Mouse (Mus musculus) E14TG2a.4 (cell line): ENCODE measurements at regions not wholly inside any gene's neighbourhood (a gene's known extent, or its start where the extent isn't known, plus 50 kb on each side); places are given as distances from the start of the nearest gene placed in this dataset.
A peak's percentile ranks its signal among the peaks of the same experiment; 100 is the strongest.

ENCODE experiments used
- H3K27me3 ChIP-seq: 2 replicates; pipeline ENCODE4 v1.6.1; 2014; ENCODE audit warnings: low read length, control low read depth; ENCODE audit not compliant: insufficient read depth
- H3K36me3 ChIP-seq: 2 replicates; pipeline ENCODE4 v1.6.1; 2014; ENCODE audit warnings: low read length, control low read depth; ENCODE audit not compliant: insufficient read depth
- H3K4me1 ChIP-seq: replicated peaks from 2 replicates; pipeline ENCODE4 v1.6.1; 2014; ENCODE audit warnings: low read depth, low read length, control low read depth
- H3K4me3 ChIP-seq: replicated peaks from 2 replicates; pipeline ENCODE4 v1.5.1; 2014; ENCODE audit warnings: mild to moderate bottlenecking, low read length
- H3K9me3 ChIP-seq: 2 replicates; pipeline ENCODE4 v1.6.1; 2014; ENCODE audit warnings: low read length, control low read depth
- CTCF ChIP-seq: conservative IDR thresholded peaks from 2 replicates; pipeline ENCODE4 v1.5.1; 2014; ENCODE audit warnings: low read length
- NANOG ChIP-seq: IDR thresholded peaks from 2 replicates; pipeline ENCODE4 v1.6.1; 2014; ENCODE audit warnings: borderline replicate concordance, low read length, mixed read lengths
- POU5F1 ChIP-seq: IDR thresholded peaks from 2 replicates; pipeline ENCODE4 v1.6.1; 2014; ENCODE audit warnings: low read length, borderline replicate concordance

DNA sequence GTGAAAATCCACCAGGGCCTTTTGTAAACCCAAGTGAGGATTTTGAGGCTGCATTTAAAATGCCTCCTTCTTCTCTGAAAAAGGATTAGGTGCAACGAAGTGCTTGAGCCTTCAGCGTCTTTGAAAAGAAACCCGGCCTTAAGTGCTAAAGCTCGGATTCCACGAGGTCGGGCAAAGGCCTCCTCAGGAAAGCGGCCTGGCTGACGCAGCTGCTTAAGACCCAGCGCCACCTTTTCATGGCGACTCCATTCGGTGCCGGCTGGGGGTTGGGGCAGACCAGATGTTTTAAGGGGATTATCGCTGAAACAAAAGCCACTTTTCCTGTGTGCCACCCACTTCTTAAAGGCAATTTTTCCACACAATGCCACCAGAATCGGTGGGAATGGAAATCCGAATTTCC lies 61.6 kb upstream of the 4932438H23Rik start:
- no peak for TF ChIP-seq CTCF
- TF ChIP-seq NANOG: no peak
- no peak for TF ChIP-seq POU5F1
- Histone ChIP-seq H3K9me3 (no peaks in the 10 kb centered on the region), H3K4me3 (no peak overlapping the region), H3K36me3 (no peaks in the 10 kb centered on the region), H3K27me3 (peaks cover 7% of the 10 kb centered on the region; the same call in 1 of the 2 replicates), H3K4me1 (no peaks in the 10 kb centered on the region)

DNA sequence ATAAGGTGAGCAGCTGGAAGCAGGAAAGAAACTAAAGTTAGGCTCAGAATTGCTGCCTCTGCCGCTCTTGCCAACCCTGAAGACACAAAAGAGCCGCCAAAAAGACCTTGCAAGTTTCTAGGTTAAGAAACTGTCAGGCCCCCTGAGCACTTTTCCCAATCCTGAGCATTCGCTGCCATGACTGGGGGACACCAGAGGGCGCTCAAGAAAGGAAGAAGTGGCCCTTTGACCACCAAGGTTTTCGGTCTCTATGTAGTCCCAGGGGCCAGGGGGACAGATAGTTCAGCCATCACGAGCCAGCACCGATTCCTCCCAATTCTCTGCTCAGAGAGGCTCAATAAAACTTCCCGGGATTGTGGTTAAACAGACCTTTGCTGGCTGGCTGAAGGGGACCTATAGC lies 64.6 kb upstream of the Olig2 start:
- Histone ChIP-seq H3K4me1 (no peaks in the 10 kb centered on the region), H3K9me3 (no peaks in the 10 kb centered on the region), H3K36me3 (no peaks in the 10 kb centered on the region), H3K4me3 (no peak overlapping the region), H3K27me3 (peaks cover 9% of the 10 kb centered on the region)
- peak; percentile 36; the same call in 1 of the 2 replicates for TF ChIP-seq CTCF
- no peak for TF ChIP-seq NANOG

DNA sequence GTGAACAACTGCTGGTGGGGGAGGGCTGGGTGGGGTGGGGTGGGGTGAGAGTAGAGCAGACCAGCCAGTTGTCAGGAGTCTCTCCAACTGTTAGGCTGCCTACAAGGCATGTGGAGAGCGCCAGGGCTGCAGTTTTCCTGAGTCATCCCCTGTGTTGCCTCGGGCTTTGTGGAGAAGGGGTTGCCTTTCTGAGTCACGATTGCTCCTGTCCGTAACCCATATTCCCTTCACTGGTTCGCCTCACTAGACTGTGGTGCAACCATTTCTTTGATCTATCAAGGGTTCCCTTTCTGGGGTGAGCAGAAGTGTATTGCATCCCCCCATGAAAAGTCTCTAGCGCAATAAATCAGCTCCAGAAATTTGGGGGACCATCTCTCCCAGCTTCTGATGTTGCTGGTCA lies 63.6 kb upstream of the Olig2 start:
- H3K4me3 ChIP-seq: no peak overlapping the region
- no peak for TF ChIP-seq NANOG
- TF ChIP-seq CTCF: no peak
- no peak for TF ChIP-seq POU5F1
- H3K27me3 ChIP-seq: peaks cover 5% of the 10 kb centered on the region
- H3K36me3 ChIP-seq: no peaks in the 10 kb centered on the region
- H3K9me3 ChIP-seq: no peaks in the 10 kb centered on the region
- H3K4me1 ChIP-seq: no peaks in the 10 kb centered on the region

GRCm38 (mm10) chr16:91162381-91162780 lies 62.9 kb upstream of the Olig2 start:
- H3K36me3 ChIP-seq: no peaks in the 10 kb centered on the region
- no peak for TF ChIP-seq POU5F1
- no peak for TF ChIP-seq NANOG
- TF ChIP-seq CTCF: no peak
- no peaks in the 10 kb centered on the region for H3K9me3 ChIP-seq
- peaks cover 2% of the 10 kb centered on the region for H3K27me3 ChIP-seq
- H3K4me1 ChIP-seq: no peaks in the 10 kb centered on the region
- H3K4me3 ChIP-seq: no peak overlapping the region

DNA sequence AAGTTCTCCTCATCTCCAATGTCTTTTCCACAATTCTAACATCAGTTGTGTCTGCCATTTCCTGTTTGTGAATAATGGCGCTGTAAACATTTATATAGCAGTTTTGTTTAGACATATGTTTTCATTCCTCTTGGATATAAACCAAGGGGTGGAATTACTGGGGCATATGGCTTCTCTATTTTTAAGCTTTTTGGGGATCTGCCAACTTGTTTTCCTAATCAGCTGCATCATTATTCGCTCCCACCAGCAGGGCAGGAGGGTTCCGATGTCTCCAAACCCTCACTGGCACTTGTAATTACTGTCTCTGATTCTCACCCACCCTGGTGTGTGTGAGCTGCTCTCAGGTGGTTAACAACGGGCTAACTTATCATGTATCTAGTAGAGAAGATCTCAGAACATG lies 59.4 kb upstream of the Olig2 start:
- Histone ChIP-seq H3K27me3 (peaks cover 5% of the 10 kb centered on the region), H3K36me3 (no peaks in the 10 kb centered on the region), H3K4me3 (no peak overlapping the region), H3K4me1 (peaks cover 7% of the 10 kb centered on the region), H3K9me3 (no peaks in the 10 kb centered on the region)
- TF ChIP-seq CTCF: no peak
- TF ChIP-seq NANOG: no peak
- TF ChIP-seq POU5F1: no peak

GRCm38 (mm10) chr16:91166866-91167265 lies 58.4 kb upstream of the Olig2 start:
- Histone ChIP-seq H3K27me3 (peaks cover 5% of the 10 kb centered on the region), H3K4me1 (peaks cover 7% of the 10 kb centered on the region)
- no peak for TF ChIP-seq NANOG
- TF ChIP-seq CTCF: peak; percentile 31; the same call in 1 of the 2 replicates

GRCm38 (mm10) chr16:91168398-91168797 lies 56.9 kb upstream of the Olig2 start:
- Histone ChIP-seq H3K4me3 (no peak overlapping the region), H3K36me3 (no peaks in the 10 kb centered on the region), H3K9me3 (no peaks in the 10 kb centered on the region), H3K27me3 (peaks cover 3% of the 10 kb centered on the region; the same call in 1 of the 2 replicates), H3K4me1 (peaks cover 7% of the 10 kb centered on the region)
- TF ChIP-seq CTCF (no peak), NANOG (no peak)

More at GRCm38 (mm10) chr16:91166866-91167265, 58.4 kb upstream of the Olig2 start:
- H3K9me3 ChIP-seq: no peaks in the 10 kb centered on the region
- H3K36me3 ChIP-seq: no peaks in the 10 kb centered on the region
- H3K4me3 ChIP-seq: no peak overlapping the region

DNA sequence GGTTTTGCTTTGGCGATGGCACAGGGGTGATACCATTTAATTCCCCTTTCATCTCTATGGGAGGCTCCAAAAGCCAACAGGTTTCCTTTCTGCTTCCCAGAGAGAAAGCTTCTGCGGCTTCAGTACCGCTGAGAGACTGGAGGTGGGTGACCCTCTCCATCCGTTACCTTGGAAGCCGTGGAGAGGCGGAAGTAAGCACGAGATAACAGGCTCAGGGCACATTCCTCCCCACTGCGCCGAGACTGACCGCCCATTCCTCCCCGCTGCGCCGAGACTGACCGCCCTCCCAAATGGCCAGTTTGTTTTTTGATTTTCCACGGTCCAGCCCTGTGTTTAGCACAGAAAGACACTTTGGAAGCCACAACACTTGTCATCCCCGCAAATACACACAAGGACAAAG lies 55.4 kb upstream of the Olig2 start:
- Histone ChIP-seq H3K9me3 (no peaks in the 10 kb centered on the region), H3K27me3 (peaks cover 3% of the 10 kb centered on the region; the same call in 1 of the 2 replicates), H3K4me3 (peak overlapping the region; percentile 53), H3K4me1 (peaks cover 7% of the 10 kb centered on the region), H3K36me3 (no peaks in the 10 kb centered on the region)
- TF ChIP-seq NANOG: no peak
- TF ChIP-seq POU5F1: no peak
- TF ChIP-seq CTCF: no peak

- Histone ChIP-seq H3K4me3 (no peak overlapping the region), H3K27me3 (peaks cover 3% of the 10 kb centered on the region; the same call in 1 of the 2 replicates), H3K4me1 (peaks cover 7% of the 10 kb centered on the region), H3K9me3 (no peaks in the 10 kb centered on the region), H3K36me3 (no peaks in the 10 kb centered on the region)
- TF ChIP-seq NANOG: no peak
Measured at GRCm38 (mm10) chr16:91171911-91172440, 53.3 kb upstream of the Olig2 start.
